Mouse (Mus musculus): Measurements from ENCODE around the gene Rhpn2.

- TF ChIP-seq HCFC1 (IDR thresholded peaks at IDR 0.05; ENCODE audit: borderline replicate concordance, insufficient read depth, low read length) (no peak; the same call in 1 of the 2 replicates), ZNF384 (IDR thresholded peaks at IDR 0.05; ENCODE audit: low read depth, low read length) (no peak)
These were observed 62.7 kb downstream of the Rhpn2 start, which contains the start of the genes Faap24 and Cep89 for GRCm38 (mm10) chr7:35396542-35397168.

Measured in ES-E14 (cell line).